Mouse (Mus musculus) thymus, adult 2 months (tissue): ENCODE measurements around the gene Vps37c. TPM values are rescaled to one million over a fixed set of nuclear protein-coding genes. Genes with fewer than 3 reads are reported as not detected.

Source experiments
- DNase-seq: peaks from one replicate; pipeline ENCODE4 v3.0.0; 2021
- H3K27ac ChIP-seq: fragments of 200-500 bp; 2 replicates; pipeline ENCODE4 v1.5.1; 2012; ENCODE audit warnings: low read length, control low read depth; ENCODE audit not compliant: control insufficient read depth, insufficient read depth
- H3K27me3 ChIP-seq: fragments of 200-500 bp; 2 replicates; pipeline ENCODE4 v1.6.1; 2012; ENCODE audit warnings: mild to moderate bottlenecking, low read length, moderate library complexity, mixed read lengths; ENCODE audit not compliant: control insufficient read depth, insufficient read depth
- H3K36me3 ChIP-seq: fragments of 200-500 bp; 2 replicates; pipeline ENCODE4 v1.6.1; 2012; ENCODE audit warnings: mild to moderate bottlenecking, low read length, moderate library complexity; ENCODE audit not compliant: control insufficient read depth, insufficient read depth
- H3K4me1 ChIP-seq: fragments of 200-500 bp; replicated peaks from 2 replicates; pipeline ENCODE4 v1.6.1; 2012; ENCODE audit warnings: low read length; ENCODE audit not compliant: control insufficient read depth, insufficient read depth
- H3K4me3 ChIP-seq: fragments of 200-500 bp; 2 replicates; pipeline ENCODE4 v1.5.1; 2012; ENCODE audit warnings: mild to moderate bottlenecking, low read length, control low read depth, moderate library complexity; ENCODE audit not compliant: control insufficient read depth, insufficient read depth
- CTCF ChIP-seq: fragments of 200-500 bp; IDR thresholded peaks from 2 replicates; pipeline ENCODE4 v1.5.1; 2012; ENCODE audit warnings: mild to moderate bottlenecking, control low read depth, low read length, moderate library complexity, borderline replicate concordance; ENCODE audit not compliant: control insufficient read depth, poor library complexity, insufficient read depth; ENCODE audit errors: extremely low read depth
- POLR2A ChIP-seq: fragments of 200-500 bp; IDR thresholded peaks from 2 replicates; pipeline ENCODE4 v1.6.1; 2012; ENCODE audit warnings: mild to moderate bottlenecking, low read length, control low read depth, moderate library complexity; ENCODE audit not compliant: control insufficient read depth, poor library complexity, insufficient read depth; ENCODE audit errors: extremely low read depth
- WGBS: fragments of 180-500 bp; shearing (Covaris S2); methylation state at CpG from one replicate; pipeline ENCODE4 v1.1.7; 2018; 5-methylcytosine and 5-hydroxymethylcytosine counted together
- polyA plus RNA-seq: library from polyadenylated mRNA; depleted of rRNA; stranded (reverse); fragments of >200 nt; gene quantifications from 2 replicates; pipeline ENCODE4 v1.2.3, GENCODE M21; 2012

Vps37c gene
- polyA plus RNA-seq, 1 experiment: 38.2 TPM

DNA sequence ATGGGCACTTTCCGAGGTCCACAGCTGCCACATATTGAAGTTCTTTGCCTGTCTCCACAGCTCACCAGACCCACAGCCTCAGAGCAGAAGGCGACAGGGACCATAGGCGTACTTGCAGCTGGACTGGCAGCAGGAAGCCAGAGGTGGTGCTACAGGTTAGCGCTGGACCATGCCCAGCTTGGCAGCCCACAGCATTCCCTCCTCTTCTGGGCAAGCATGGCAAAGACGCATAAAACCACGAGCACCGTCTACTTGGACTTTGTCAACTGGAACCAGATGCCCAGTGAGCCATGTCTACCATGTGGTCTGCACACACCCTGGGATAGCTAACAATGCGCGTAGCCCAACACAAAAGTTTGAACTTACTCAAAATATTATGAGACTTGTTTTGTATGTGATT is 3.5 kb upstream of the Vps37c start:
- no peak overlapping the region for H3K4me3 ChIP-seq
- H3K4me1 ChIP-seq: peaks cover 12% of the 10 kb centered on the region
- H3K27ac ChIP-seq: no peak overlapping the region
- no peak for TF ChIP-seq POLR2A
- TF ChIP-seq CTCF: no peak
- H3K36me3 ChIP-seq: no peaks in the 10 kb centered on the region
- 87% methylated on average over 9 of the region's 9 CpGs for WGBS
- no peak for DNase-seq
- H3K27me3 ChIP-seq: no peaks in the 10 kb centered on the region

DNA sequence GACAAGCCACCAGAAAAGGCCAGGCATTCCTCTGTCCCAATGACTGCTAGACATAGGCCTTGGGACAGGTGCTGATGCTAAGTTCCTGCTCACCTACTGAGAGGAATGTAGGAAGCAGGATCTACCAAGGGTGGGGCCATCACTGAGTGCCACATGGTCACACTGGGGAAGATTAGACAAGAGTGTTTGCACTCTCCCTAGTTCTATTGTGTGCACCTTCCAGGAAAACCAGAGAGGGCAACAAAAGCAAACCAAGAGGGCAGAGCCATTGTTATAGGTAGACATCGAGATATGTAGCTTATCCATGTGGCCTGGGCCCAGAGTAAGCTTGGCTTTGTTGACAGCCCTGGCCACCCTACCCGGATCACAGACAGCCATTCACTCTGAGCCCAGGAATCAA is 2.8 kb upstream of the Vps37c start:
- WGBS: 95% methylated on average over 2 of the region's 2 CpGs

DNA sequence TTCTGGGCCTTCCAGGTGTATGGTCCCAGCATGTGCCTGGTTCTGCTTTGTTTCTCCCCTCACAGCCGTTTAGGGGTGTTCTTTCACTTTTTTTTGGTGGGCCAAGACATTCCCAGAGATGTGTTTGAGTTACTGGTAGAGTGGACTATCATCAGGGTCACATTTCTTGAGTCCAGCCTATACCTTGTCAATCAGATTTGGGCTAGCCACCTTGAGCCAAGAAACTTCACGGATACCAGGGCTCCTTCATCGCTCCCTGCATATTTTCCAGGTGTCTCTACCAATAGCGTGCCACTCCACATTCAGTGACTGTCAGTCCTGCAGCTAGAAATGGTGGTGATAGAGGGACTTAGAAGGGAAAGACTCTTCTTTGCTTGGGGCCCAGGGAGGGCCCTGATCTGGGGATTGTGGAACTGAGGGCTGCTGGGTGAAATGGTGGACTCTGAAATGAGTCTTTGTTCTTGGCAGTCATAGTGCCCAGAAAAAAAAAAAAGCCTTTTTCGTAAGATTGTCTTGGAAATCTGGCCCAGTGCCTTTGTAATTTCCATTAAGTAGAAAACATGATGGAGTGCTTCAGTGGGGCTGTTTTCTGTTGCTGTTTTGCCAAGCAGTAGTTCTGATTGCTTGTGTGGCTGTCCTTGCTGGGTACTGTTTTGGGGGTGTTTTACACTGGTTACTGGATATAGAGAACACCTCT is 1.1 kb downstream of the Vps37c start:
- TF ChIP-seq CTCF: no peak
- TF ChIP-seq POLR2A: no peak
- Histone ChIP-seq H3K27ac (peak overlapping the region; percentile 26; the same call in 1 of the 2 replicates), H3K4me1 (peaks cover 15% of the 10 kb centered on the region), H3K4me3 (peak overlapping the region; percentile 74), H3K36me3 (no peaks in the 10 kb centered on the region), H3K27me3 (no peaks in the 10 kb centered on the region)
- whole genome bisulfite sequencing: 57% methylated on average over 5 of the region's 5 CpGs
- DNase-seq: no peak

More for the DNA sequence above, 2.8 kb upstream of the Vps37c start:
- DNase-seq: no peak
- Histone ChIP-seq H3K27ac (no peak overlapping the region), H3K4me3 (no peak overlapping the region), H3K36me3 (no peaks in the 10 kb centered on the region), H3K27me3 (no peaks in the 10 kb centered on the region), H3K4me1 (peaks cover 12% of the 10 kb centered on the region)
- TF ChIP-seq CTCF (no peak), POLR2A (no peak)

DNA sequence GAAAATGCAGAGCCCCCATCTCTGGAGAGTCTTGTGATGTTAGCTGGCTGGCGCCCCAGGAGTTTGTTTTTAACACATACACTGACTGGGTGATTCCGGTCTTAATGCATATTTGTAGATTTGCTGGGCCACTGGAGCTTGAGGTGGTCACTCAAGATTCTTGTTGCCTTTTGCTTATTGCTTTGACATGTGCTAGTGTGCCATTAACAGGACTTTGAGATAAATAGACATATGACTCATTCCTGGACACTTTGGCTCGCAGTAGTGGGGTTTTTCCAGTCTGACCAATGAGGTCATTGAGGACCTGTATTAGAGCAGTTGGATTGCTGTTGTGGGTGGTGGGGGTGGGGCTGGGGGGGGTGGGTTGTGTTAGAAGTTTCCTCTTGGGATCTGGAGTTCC is 1.8 kb downstream of the Vps37c start:
- no peak for DNase-seq
- Histone ChIP-seq H3K27ac (no peak overlapping the region), H3K4me3 (no peak overlapping the region)

DNA sequence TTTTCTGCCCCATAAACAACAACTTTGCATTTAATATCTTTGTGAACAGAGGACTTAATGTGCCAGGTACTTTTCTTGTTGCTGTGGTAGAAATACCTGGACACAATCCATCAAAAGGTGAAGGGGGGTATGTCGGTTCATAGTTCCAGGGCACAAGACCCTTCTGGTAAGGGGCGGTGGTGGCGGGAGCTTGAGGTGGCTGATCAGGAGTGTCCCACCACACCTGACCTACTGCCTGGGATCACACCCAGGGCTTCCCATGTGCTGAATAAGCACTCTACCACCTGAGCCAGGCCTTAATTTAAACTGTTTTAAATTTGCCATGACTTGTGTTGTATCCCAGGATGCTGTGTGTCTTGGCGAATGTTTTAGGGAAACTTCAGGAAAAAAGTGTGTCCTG is 2.6 kb downstream of the Vps37c start:
- H3K27me3 ChIP-seq: no peaks in the 10 kb centered on the region
- no peak overlapping the region for H3K27ac ChIP-seq
- peaks cover 17% of the 10 kb centered on the region for H3K4me1 ChIP-seq
- no peaks in the 10 kb centered on the region for H3K36me3 ChIP-seq
- WGBS: 93% methylated on average over 4 of the region's 4 CpGs
- TF ChIP-seq POLR2A (no peak), CTCF (no peak)
- H3K4me3 ChIP-seq: no peak overlapping the region
- DNase-seq: no peak

More for the DNA sequence above, 1.8 kb downstream of the Vps37c start:
- no peak for TF ChIP-seq POLR2A
- Histone ChIP-seq H3K4me1 (peaks cover 17% of the 10 kb centered on the region), H3K27me3 (no peaks in the 10 kb centered on the region), H3K36me3 (no peaks in the 10 kb centered on the region)
- 87% methylated on average over 3 of the region's 3 CpGs for WGBS

DNA sequence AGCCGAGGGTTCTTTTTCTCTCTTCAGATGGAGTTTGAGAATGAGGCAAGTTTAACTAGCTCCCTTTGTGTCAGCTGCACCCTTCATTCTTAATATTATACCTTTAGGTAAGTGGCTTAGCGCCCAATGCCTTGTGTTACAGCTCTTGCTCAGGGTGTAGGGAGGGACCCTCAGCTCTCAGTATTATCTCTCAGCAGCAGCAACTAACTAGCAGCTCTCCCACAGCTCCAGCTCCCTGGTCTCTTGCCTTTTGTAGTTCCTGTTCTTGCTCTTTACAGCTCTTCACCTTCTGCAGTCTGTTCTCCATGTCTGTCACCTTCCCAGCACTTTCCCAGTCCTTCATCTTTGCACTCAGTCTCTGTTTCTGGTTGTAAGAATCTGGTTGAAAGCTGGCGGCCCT is 3.1 kb downstream of the Vps37c start:
- no peaks in the 10 kb centered on the region for H3K36me3 ChIP-seq
- no peak overlapping the region for H3K27ac ChIP-seq
- peaks cover 17% of the 10 kb centered on the region for H3K4me1 ChIP-seq
- TF ChIP-seq POLR2A (no peak), CTCF (no peak)
- no peaks in the 10 kb centered on the region for H3K27me3 ChIP-seq
- H3K4me3 ChIP-seq: no peak overlapping the region
- DNase-seq: no peak
- 74% methylated on average over 3 of the region's 3 CpGs for WGBS

DNA sequence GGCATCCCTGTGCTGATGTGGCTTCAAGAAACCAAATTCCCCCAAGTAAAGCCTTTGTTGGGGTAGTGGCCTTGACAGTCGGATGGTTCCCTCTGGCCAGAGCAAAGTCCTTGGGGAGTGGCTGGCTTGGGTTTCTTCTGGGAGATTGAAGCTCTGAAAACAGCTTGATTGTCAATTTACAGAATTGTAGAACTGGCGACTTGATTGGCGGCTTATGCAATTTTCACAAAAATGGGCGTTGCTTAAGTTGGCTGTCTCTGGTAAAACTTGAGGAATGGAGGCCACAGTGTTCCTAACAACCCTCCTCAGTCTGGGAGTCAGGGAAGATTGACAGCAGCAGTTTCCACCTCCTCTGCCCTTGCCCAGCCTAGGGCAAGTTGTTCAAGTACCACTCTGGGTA is 3.8 kb downstream of the Vps37c start:
- TF ChIP-seq CTCF (no peak), POLR2A (no peak)
- DNase-seq: no peak
- H3K4me1 ChIP-seq: peaks cover 17% of the 10 kb centered on the region
- H3K36me3 ChIP-seq: no peaks in the 10 kb centered on the region
- H3K4me3 ChIP-seq: no peak overlapping the region
- 95% methylated on average over 4 of the region's 4 CpGs for WGBS
- no peaks in the 10 kb centered on the region for H3K27me3 ChIP-seq
- H3K27ac ChIP-seq: no peak overlapping the region
